In genomic region chr2:32329531-32329930, GRCm38 (mm10) we compare ENCODE assay signal across 14 mouse cellular contexts. TPM values are rescaled to one million over a fixed set of nuclear protein-coding genes. Genes with fewer than 3 reads are reported as not detected.
DNase-seq lines count a peak whose midpoint lies in the region; ATAC-seq and TF ChIP-seq lines count a peak whose summit lies in the region.
"Had no signal": no experiment of that assay in that cellular context is flagged by ENCODE, and none has a peak within 500 bp of the region (broad histone marks: within the 10 kb centered on the region; RNA-seq: fewer than 3 reads in every experiment).

No protein-coding gene starts in this region.

- 38% methylated on average over 6 of the region's 6 CpGs for WGBS in heart, embryonic 12.5 days
- WGBS in heart, adult 2 months: 45% methylated on average over 6 of the region's 6 CpGs
- WGBS in lung, embryonic 14.5 days: 33% methylated on average over 6 of the region's 6 CpGs
- WGBS in embryonic facial prominence, embryonic 15.5 days: 10% methylated on average over 6 of the region's 6 CpGs
- 39% methylated on average over 6 of the region's 6 CpGs for WGBS in stomach, postnatal 0 days

- H3K27me3 ChIP-seq in heart, embryonic 12.5 days (replicated peaks): peaks cover 28% of the 10 kb centered on the region
- H3K27me3 ChIP-seq in heart, adult 2 months (ENCODE audit: control insufficient read depth, insufficient read depth, low read length): no peaks in the 10 kb centered on the region; the same call in 1 of the 2 replicates
- H3K27me3 ChIP-seq in lung, embryonic 14.5 days (ENCODE audit: insufficient read depth, low read length): no peaks in the 10 kb centered on the region
- no peaks in the 10 kb centered on the region for H3K27me3 ChIP-seq in embryonic facial prominence, embryonic 15.5 days
- H3K27me3 ChIP-seq in stomach, postnatal 0 days (ENCODE audit: control insufficient read depth, insufficient read depth, low read length): no peaks in the 10 kb centered on the region

- H3K9me3 ChIP-seq in heart, embryonic 12.5 days (replicated peaks): no peaks in the 10 kb centered on the region
- no peaks in the 10 kb centered on the region for H3K9me3 ChIP-seq in lung, embryonic 14.5 days (ENCODE audit: low read depth, low read length)
- no peaks in the 10 kb centered on the region for H3K9me3 ChIP-seq in embryonic facial prominence, embryonic 15.5 days (replicated peaks)
- no peaks in the 10 kb centered on the region for H3K9me3 ChIP-seq in stomach, postnatal 0 days (ENCODE audit: control insufficient read depth, low read length)

- H3K79me2 ChIP-seq in heart, adult 2 months (replicated peaks; ENCODE audit: control insufficient read depth, insufficient read depth, low read length): no peaks in the 10 kb centered on the region

- no peak overlapping the region for H3K9ac ChIP-seq in heart, embryonic 12.5 days
- H3K9ac ChIP-seq in heart, adult 2 months (ENCODE audit: low read depth, low read length): no peak overlapping the region
- no peak overlapping the region; the same call in 1 of the 2 replicates for H3K9ac ChIP-seq in lung, embryonic 14.5 days
- H3K9ac ChIP-seq in embryonic facial prominence, embryonic 15.5 days: no peak overlapping the region
- H3K9ac ChIP-seq in stomach, postnatal 0 days (ENCODE audit: low read length): no peak overlapping the region

- H3K36me3 ChIP-seq in heart, embryonic 12.5 days: no peaks in the 10 kb centered on the region
- no peaks in the 10 kb centered on the region for H3K36me3 ChIP-seq in heart, adult 2 months (ENCODE audit: control insufficient read depth, insufficient read depth, low read length)
- 0 out of 2 replicates have a peak, but pooled peaks cover 5% of the 10 kb centered on the region for H3K36me3 ChIP-seq in lung, embryonic 14.5 days (ENCODE audit: insufficient read depth)
- H3K36me3 ChIP-seq in embryonic facial prominence, embryonic 15.5 days: peaks cover 18% of the 10 kb centered on the region
- no peaks in the 10 kb centered on the region for H3K36me3 ChIP-seq in stomach, postnatal 0 days (ENCODE audit: control insufficient read depth, insufficient read depth, low read length)

- ATAC-seq in heart, embryonic 12.5 days (ENCODE audit: insufficient number of reproducible peaks, low FRiP score): peak; percentile 24; the same call in 1 of the 2 replicates
- ATAC-seq in lung, embryonic 14.5 days (ENCODE audit: insufficient read depth): no peak
- peak; percentile 71 for ATAC-seq in embryonic facial prominence, embryonic 15.5 days (ENCODE audit: insufficient number of reproducible peaks, low FRiP score, low TSS enrichment, low read depth)
- peak; percentile 40; the same call in 1 of the 2 replicates for ATAC-seq in stomach, postnatal 0 days (ENCODE audit: low FRiP score, low TSS enrichment)
- ATAC-seq: inflammation-experienced regulatory T-cells, adult 6 months had no signal

- no peak overlapping the region for H3K4me2 ChIP-seq in heart, embryonic 12.5 days
- no peak overlapping the region for H3K4me2 ChIP-seq in lung, embryonic 14.5 days
- no peak overlapping the region for H3K4me2 ChIP-seq in embryonic facial prominence, embryonic 15.5 days (replicated peaks)
- no peak overlapping the region for H3K4me2 ChIP-seq in stomach, postnatal 0 days (replicated peaks; ENCODE audit: low read depth)

- H3K4me1 ChIP-seq in heart, embryonic 12.5 days (replicated peaks): no peaks in the 10 kb centered on the region; the same call in 1 of the 2 replicates
- H3K4me1 ChIP-seq in heart, adult 2 months (ENCODE audit: control insufficient read depth, insufficient read depth, low read length): no peaks in the 10 kb centered on the region; the same call in 1 of the 2 replicates
- no peaks in the 10 kb centered on the region for H3K4me1 ChIP-seq in lung, embryonic 14.5 days (ENCODE audit: insufficient read depth)
- peaks cover 54% of the 10 kb centered on the region for H3K4me1 ChIP-seq in embryonic facial prominence, embryonic 15.5 days
- H3K4me1 ChIP-seq in stomach, postnatal 0 days (replicated peaks; ENCODE audit: control insufficient read depth, insufficient read depth): no peaks in the 10 kb centered on the region

- no peak for TF ChIP-seq EP300 in heart, adult 2 months (IDR thresholded peaks at IDR 0.05; ENCODE audit: insufficient read depth, low read depth, low read length)
- TF ChIP-seq EP300 in stomach, postnatal 0 days (optimal IDR thresholded peaks at IDR 0.05): no peak

- TF ChIP-seq CTCF in heart, adult 2 months (IDR thresholded peaks at IDR 0.05): no peak
- no peak for TF ChIP-seq CTCF in lung, embryonic 14.5 days (IDR thresholded peaks at IDR 0.05; ENCODE audit: low read depth)
- no peak for TF ChIP-seq CTCF in stomach, postnatal 0 days (IDR thresholded peaks at IDR 0.05; ENCODE audit: low read depth)

- no peak for DNase-seq in heart, adult 2 months
- peak; percentile 32 for DNase-seq in lung, embryonic 14.5 days
- DNase-seq in lung, postnatal 4 days: no peak
- DNase-seq in stomach, postnatal 0 days (ENCODE audit: low spot score): no peak
- no peak for DNase-seq in testis, postnatal 14 days (ENCODE audit: low spot score)
- DNase-seq: adrenal gland, postnatal 36 days; cerebellum, adult 11 months; lung, adult 2 months; right cerebral cortex, postnatal 25 days had no signal

- no peak overlapping the region for H3K4me3 ChIP-seq in heart, embryonic 12.5 days
- no peak overlapping the region for H3K4me3 ChIP-seq in heart, adult 2 months
- H3K4me3 ChIP-seq in lung, embryonic 14.5 days (ENCODE audit: low read depth, low read length): no peak overlapping the region
- H3K4me3 ChIP-seq in embryonic facial prominence, embryonic 15.5 days (replicated peaks): no peak overlapping the region
- H3K4me3 ChIP-seq in stomach, postnatal 0 days (ENCODE audit: low read depth, low read length): no peak overlapping the region
- H3K4me3 ChIP-seq: erythroblast, embryonic 14.5 days had no signal

- intact Hi-C loops in heart, adult 2 months (cut with DNase I): no loop called here

- TF ChIP-seq POLR2A in heart, adult 2 months (IDR thresholded peaks at IDR 0.05; ENCODE audit: insufficient read depth, low read depth, low read length): no peak

- peak overlapping the region; percentile 46; the same call in 1 of the 2 replicates for H3K27ac ChIP-seq in heart, embryonic 12.5 days (ENCODE audit: poor library complexity, severe bottlenecking)
- no peak overlapping the region for H3K27ac ChIP-seq in heart, adult 2 months
- H3K27ac ChIP-seq in lung, embryonic 14.5 days (ENCODE audit: low read depth): peak overlapping the region; percentile 30; the same call in 1 of the 2 replicates
- peak overlapping the region; percentile 96 for H3K27ac ChIP-seq in embryonic facial prominence, embryonic 15.5 days (replicated peaks)
- H3K27ac ChIP-seq in stomach, postnatal 0 days (replicated peaks): peak overlapping the region; percentile 56; the same call in 1 of the 2 replicates

RNA-seq across cellular contexts. Expression of gene Ciz1, which starts 22.6 kb away (rescaled TPM):
- 40.5 and 42.2 TPM in 2 replicates for polyA plus RNA-seq in heart, embryonic 12.5 days (2016; fragmentation: Nextera tagmentation; extraction: Ambion mirVana)
- total RNA-seq in heart, adult 2 months (2021): 10 to 100 TPM; 26.7 to 29.5 TPM
- 117 and 128 TPM in 2 replicates for polyA plus RNA-seq in heart, adult 2 months (2012; rRNA removed)
- 46.1 and 51.9 TPM in 2 replicates for polyA plus RNA-seq in lung, embryonic 14.5 days (2014; fragmentation: Nextera tagmentation; extraction: Ambion mirVana)
- polyA plus RNA-seq in embryonic facial prominence, embryonic 15.5 days (2015; fragmentation: Nextera tagmentation; extraction: Ambion mirVana): 54.6 and 57.3 TPM in 2 replicates
- polyA plus RNA-seq in stomach, postnatal 0 days (2015; fragmentation: Nextera tagmentation; extraction: Ambion mirVana): 14.0 and 16.1 TPM in 2 replicates

RNA-seq across cellular contexts. Expression of gene Dnm1, which starts 23.6 kb away (rescaled TPM):
- polyA plus RNA-seq in heart, embryonic 12.5 days (2016; fragmentation: Nextera tagmentation; extraction: Ambion mirVana): 6.2 and 7.6 TPM in 2 replicates
- total RNA-seq in heart, adult 2 months (2021): 1 to 10 TPM; 4.0 to 5.5 TPM
- polyA plus RNA-seq in heart, adult 2 months (2012; rRNA removed): 20.4 and 23.1 TPM in 2 replicates
- polyA plus RNA-seq in lung, embryonic 14.5 days (2014; fragmentation: Nextera tagmentation; extraction: Ambion mirVana): 14.9 and 17.5 TPM in 2 replicates
- polyA plus RNA-seq in embryonic facial prominence, embryonic 15.5 days (2015; fragmentation: Nextera tagmentation; extraction: Ambion mirVana): 30.7 and 31.5 TPM in 2 replicates
- 5.6 and 6.2 TPM in 2 replicates for polyA plus RNA-seq in stomach, postnatal 0 days (2015; fragmentation: Nextera tagmentation; extraction: Ambion mirVana)
- total RNA-seq: megakaryocyte-erythroid progenitor cell, adult 5-6 weeks had no signal
- polyA plus RNA-seq: inflammation-experienced regulatory T-cells, adult 6 months had no signal

RNA-seq across cellular contexts. Expression of gene Swi5, which starts 41.7 kb away (rescaled TPM):
- 284 and 317 TPM in 2 replicates for polyA plus RNA-seq in heart, embryonic 12.5 days (2016; fragmentation: Nextera tagmentation; extraction: Ambion mirVana)
- 100 to 1,000 TPM; 205 to 233 TPM for total RNA-seq in heart, adult 2 months (2021)
- 173 and 223 TPM in 2 replicates for polyA plus RNA-seq in heart, adult 2 months (2012; rRNA removed)
- 205 and 220 TPM in 2 replicates for polyA plus RNA-seq in lung, embryonic 14.5 days (2014; fragmentation: Nextera tagmentation; extraction: Ambion mirVana)
- 450 and 462 TPM in 2 replicates for polyA plus RNA-seq in embryonic facial prominence, embryonic 15.5 days (2015; fragmentation: Nextera tagmentation; extraction: Ambion mirVana)
- polyA plus RNA-seq in stomach, postnatal 0 days (2015; fragmentation: Nextera tagmentation; extraction: Ambion mirVana): 254 and 313 TPM in 2 replicates

RNA-seq across cellular contexts. Expression of gene Golga2, which starts 42.3 kb away (rescaled TPM):
- 28.4 and 30.7 TPM in 2 replicates for polyA plus RNA-seq in heart, embryonic 12.5 days (2016; fragmentation: Nextera tagmentation; extraction: Ambion mirVana)
- 10 to 100 TPM; 69.8 to 79.9 TPM for total RNA-seq in heart, adult 2 months (2021)
- polyA plus RNA-seq in heart, adult 2 months (2012; rRNA removed): 34.5 and 44.0 TPM in 2 replicates
- 24.0 and 25.2 TPM in 2 replicates for polyA plus RNA-seq in lung, embryonic 14.5 days (2014; fragmentation: Nextera tagmentation; extraction: Ambion mirVana)
- 31.6 and 33.9 TPM in 2 replicates for polyA plus RNA-seq in embryonic facial prominence, embryonic 15.5 days (2015; fragmentation: Nextera tagmentation; extraction: Ambion mirVana)
- polyA plus RNA-seq in stomach, postnatal 0 days (2015; fragmentation: Nextera tagmentation; extraction: Ambion mirVana): 18.1 and 18.5 TPM in 2 replicates

RNA-seq across cellular contexts. Expression of gene 1110008P14Rik, which starts 52.2 kb away (rescaled TPM):
- polyA plus RNA-seq in heart, embryonic 12.5 days (2016; fragmentation: Nextera tagmentation; extraction: Ambion mirVana): 48.2 and 48.9 TPM in 2 replicates
- total RNA-seq in heart, adult 2 months (2021): 10 to 100 TPM; 39.6 to 44.8 TPM
- polyA plus RNA-seq in heart, adult 2 months (2012; rRNA removed): 129 and 132 TPM in 2 replicates
- 32.4 and 33.3 TPM in 2 replicates for polyA plus RNA-seq in lung, embryonic 14.5 days (2014; fragmentation: Nextera tagmentation; extraction: Ambion mirVana)
- polyA plus RNA-seq in embryonic facial prominence, embryonic 15.5 days (2015; fragmentation: Nextera tagmentation; extraction: Ambion mirVana): 71.6 and 71.9 TPM in 2 replicates
- polyA plus RNA-seq in stomach, postnatal 0 days (2015; fragmentation: Nextera tagmentation; extraction: Ambion mirVana): 85.0 and 90.1 TPM in 2 replicates
